Mouse (Mus musculus) thymus, postnatal 36 days (tissue): ENCODE measurements at regions not wholly inside any gene's neighbourhood (a gene's known extent, or its start where the extent isn't known, plus 50 kb on each side); places are given as distances from the start of the nearest gene placed in this dataset.

ENCODE experiments used
- DNase-seq, 2 experiments: peaks; one replicate each; pipeline ENCODE4 v3.0.0; 2022; ENCODE audit warnings: mixed read lengths in 2 of 2

DNA sequence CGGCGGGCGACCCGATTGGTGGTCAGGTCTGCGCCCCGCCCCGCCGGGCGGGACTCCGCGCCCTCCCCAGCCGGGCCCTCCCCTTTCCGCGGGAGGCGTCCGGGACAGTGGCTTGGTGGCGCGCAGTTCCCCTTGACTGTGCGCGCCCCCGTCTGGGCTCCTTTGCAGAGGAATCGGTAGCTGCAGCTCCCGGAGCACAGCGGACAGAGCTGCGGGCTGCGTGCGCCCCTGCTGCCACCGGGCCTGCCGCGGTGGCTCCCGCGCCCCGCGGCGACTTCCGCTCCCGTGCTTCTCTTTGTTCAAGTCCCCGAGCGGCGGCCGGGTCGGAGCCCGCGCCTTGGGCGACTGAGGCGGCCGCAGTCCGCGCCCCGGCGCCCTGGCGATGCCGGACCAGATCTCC is 566.6 kb upstream of the Gm21863 start:
- peak; percentile 1 to 26 for DNase-seq
